Mouse (Mus musculus) spleen, embryonic (tissue): ENCODE data around the gene Rab1b.
"Not testable (repeated sequence)": the region's sequence is repeated elsewhere in the genome, so short reads cannot be mapped to it uniquely, and the experiment has no call there.

ENCODE experiments used
- CTCF ChIA-PET: fragments of 350-600 bp; sonication (Branson Sonifier 250); formaldehyde crosslinking; loops from one replicate; lab custom pipeline; 2022; lab: Charles Lee

Rab1b gene

GRCm38 (mm10) chr19:5098363-5099143, 8.3 kb downstream of the Rab1b start, which contains the start of gene Cnih2:
Gene Cnih2 (minus strand): TSS chr19:5098521.
- CTCF ChIA-PET, result interaction anchor here (1.3 kb wide), 1 partner anchor 44 kb away, joined by 3 read pairs; no protein-coding TSS in a partner anchor

- CTCF ChIA-PET, result interaction anchor here (0.5 to 0.6 kb wide), 4 partner anchors 66 to 1215 kb away, joined by 3 to 9 read pairs (median 4); no protein-coding TSS in a partner anchor
Observed at GRCm38 (mm10) chr19:5097521-5098362, 9.1 kb downstream of the Rab1b start.

GRCm38 (mm10) chr19:5095887-5096474, 10.9 kb downstream of the Rab1b start:
- CTCF ChIA-PET, result no interaction called here

- CTCF ChIA-PET, result no interaction called here
Observed at GRCm38 (mm10) chr19:5094746-5095417, 12.0 kb downstream of the Rab1b start.

GRCm38 (mm10) chr19:5094243-5094632, 12.6 kb downstream of the Rab1b start:
- CTCF ChIA-PET, result no interaction called here

- CTCF ChIA-PET, result no interaction called here
Observed at GRCm38 (mm10) chr19:5093481-5094242, 13.2 kb downstream of the Rab1b start.

GRCm38 (mm10) chr19:5092083-5092482, 14.8 kb downstream of the Rab1b start:
- CTCF ChIA-PET, result no interaction called here

GRCm38 (mm10) chr19:5089324-5089723, 17.5 kb downstream of the Rab1b start:
- CTCF ChIA-PET, result interaction anchor here (0.5 to 0.9 kb wide), 3 partner anchors 13 to 1751 kb away, joined by 3 to 7 read pairs (median 4); no protein-coding TSS in a partner anchor

- CTCF ChIA-PET, result no interaction called here
Observed at GRCm38 (mm10) chr19:5087884-5088728, 18.8 kb downstream of the Rab1b start, which contains the start of gene Yif1a. Gene Yif1a (plus strand): TSS chr19:5088538.

- CTCF ChIA-PET, result not testable (repeated sequence)
Observed at GRCm38 (mm10) chr19:5086533-5086932, 20.3 kb downstream of the Rab1b start.

GRCm38 (mm10) chr19:5085145-5085863, 21.6 kb downstream of the Rab1b start, which contains the start of gene Tmem151a:
Gene Tmem151a (minus strand): TSS chr19:5085531.
- CTCF ChIA-PET, result no interaction called here

- CTCF ChIA-PET, result no interaction called here
Observed at GRCm38 (mm10) chr19:5084834-5085144, 22.1 kb downstream of the Rab1b start.

GRCm38 (mm10) chr19:5083961-5084833, 22.7 kb downstream of the Rab1b start:
- CTCF ChIA-PET, result interaction anchor here (0.5 kb wide), 1 partner anchor 106 kb away, joined by 16 read pairs; no protein-coding TSS in a partner anchor

- CTCF ChIA-PET, result interaction anchor here (0.5 kb wide), 1 partner anchor 602 kb away, joined by 4 read pairs; no protein-coding TSS in a partner anchor
Observed at GRCm38 (mm10) chr19:5082596-5082995, 24.3 kb downstream of the Rab1b start.

GRCm38 (mm10) chr19:5082005-5082404, 24.9 kb downstream of the Rab1b start:
- CTCF ChIA-PET, result interaction anchor here (0.5 kb wide), 2 partner anchors 487 to 602 kb away, joined by 3 to 4 read pairs; no protein-coding TSS in a partner anchor

- CTCF ChIA-PET, result interaction anchor here (0.7 to 0.9 kb wide), 2 partner anchors 59 to 62 kb away, joined by 4 to 6 read pairs; no protein-coding TSS in a partner anchor
Observed at GRCm38 (mm10) chr19:5079279-5079678, 27.6 kb downstream of the Rab1b start.

GRCm38 (mm10) chr19:5073518-5073917, 33.4 kb downstream of the Rab1b start:
- CTCF ChIA-PET, result interaction anchor here (0.5 to 0.6 kb wide), 2 partner anchors 44 to 183 kb away, joined by 3 read pairs; no protein-coding TSS in a partner anchor
